Mouse (Mus musculus): ENCODE measurements around the gene Ankrd66.
"Not testable (repeated sequence)": the region's sequence is repeated elsewhere in the genome, so short reads cannot be mapped to it uniquely, and the experiment has no call there.

- not testable (repeated sequence) for TF ChIP-seq CTCF (IDR thresholded peaks at IDR 0.05; ENCODE audit: control insufficient read depth, insufficient read depth, insufficient read length); CEBPB (IDR thresholded peaks at IDR 0.05; ENCODE audit: low read depth); MAX (IDR thresholded peaks at IDR 0.05); MYOG (IDR thresholded peaks at IDR 0.05; ENCODE audit: control insufficient read depth, extremely low read depth, insufficient read length); USF1 (IDR thresholded peaks at IDR 0.05; ENCODE audit: low read depth)
Measured at GRCm38 (mm10) chr17:43490371-43490770, 53.1 kb downstream of the Ankrd66 start.

All from C2C12 (cell line).